Mouse (Mus musculus) gastrocnemius, adult 18-20 months (tissue): ENCODE data around the gene Vmac. TPM values are rescaled to one million over a fixed set of nuclear protein-coding genes. Genes with fewer than 3 reads are reported as not detected.

Experiments
- DNase-seq: peaks from one replicate; pipeline ENCODE4 v3.0.0; 2021; ENCODE audit warnings: low spot score
- total RNA-seq, 2 experiments: library from RNA; stranded (reverse); gene quantifications; 2 replicates each; pipeline ENCODE4 v1.2.3; 2021

Gene Vmac
- total RNA-seq, 2 experiments from 2014 or later = 2.0 to 2.1 TPM

GRCm38 (mm10) chr17:56740118-56740787 lies 22.4 kb upstream of the Vmac start:
- no peak for DNase-seq

- no peak for DNase-seq
Observed at GRCm38 (mm10) chr17:56738221-56738620, 20.4 kb upstream of the Vmac start.

GRCm38 (mm10) chr17:56736534-56736933 lies 18.7 kb upstream of the Vmac start:
- DNase-seq = no peak

GRCm38 (mm10) chr17:56729656-56730055 lies 11.8 kb upstream of the Vmac start:
- DNase-seq = no peak

DNA sequence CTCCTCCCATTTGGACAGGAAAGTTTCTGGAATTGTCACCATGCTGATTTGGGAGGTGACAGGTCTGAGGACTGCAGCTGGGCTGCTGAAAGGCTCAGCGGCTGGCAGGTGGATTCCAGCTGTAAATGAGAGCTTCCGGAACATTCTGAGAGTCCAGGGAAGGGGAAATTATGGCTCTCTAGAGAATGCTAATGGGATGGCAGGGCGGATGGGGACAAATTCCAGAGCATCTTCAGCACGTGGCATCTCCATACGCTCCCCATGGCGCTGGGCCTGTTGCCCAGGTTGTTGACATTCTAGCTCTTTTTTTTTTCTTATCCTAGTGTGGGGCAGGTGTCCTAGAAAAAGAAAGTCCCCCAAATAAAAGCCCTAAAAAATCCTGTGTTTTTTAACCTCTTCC lies 11.3 kb upstream of the Vmac start:
- no peak for DNase-seq

- no peak for DNase-seq
Observed at GRCm38 (mm10) chr17:56728117-56728516, 10.3 kb upstream of the Vmac start.

DNA sequence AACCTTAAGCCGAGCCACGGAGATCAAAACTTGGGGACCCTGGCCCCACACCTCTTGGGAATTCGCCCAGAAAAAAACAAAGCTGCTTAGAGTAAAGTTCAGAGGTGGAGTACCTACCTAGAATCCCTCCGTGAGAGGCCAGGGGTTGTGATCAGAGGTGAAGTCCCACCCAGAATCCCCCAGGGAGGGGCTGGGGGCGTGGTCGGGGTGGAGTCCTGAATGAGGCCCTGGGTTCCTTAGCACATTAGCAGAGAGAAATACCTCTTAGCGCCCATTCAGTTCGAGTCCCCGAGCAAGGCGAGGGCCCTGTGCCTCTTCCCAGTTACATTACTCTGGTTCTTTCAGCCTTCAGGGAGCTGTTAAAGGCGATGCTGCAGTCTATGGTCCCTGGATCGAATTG lies 9.8 kb upstream of the Vmac start:
- DNase-seq = no peak

- DNase-seq = no peak
Observed at GRCm38 (mm10) chr17:56727029-56727649, 9.3 kb upstream of the Vmac start.

- DNase-seq = no peak
Observed at GRCm38 (mm10) chr17:56723419-56724161, 5.8 kb upstream of the Vmac start.

- DNase-seq = peak; percentile 56
Observed at GRCm38 (mm10) chr17:56722441-56722840, 4.6 kb upstream of the Vmac start.

DNA sequence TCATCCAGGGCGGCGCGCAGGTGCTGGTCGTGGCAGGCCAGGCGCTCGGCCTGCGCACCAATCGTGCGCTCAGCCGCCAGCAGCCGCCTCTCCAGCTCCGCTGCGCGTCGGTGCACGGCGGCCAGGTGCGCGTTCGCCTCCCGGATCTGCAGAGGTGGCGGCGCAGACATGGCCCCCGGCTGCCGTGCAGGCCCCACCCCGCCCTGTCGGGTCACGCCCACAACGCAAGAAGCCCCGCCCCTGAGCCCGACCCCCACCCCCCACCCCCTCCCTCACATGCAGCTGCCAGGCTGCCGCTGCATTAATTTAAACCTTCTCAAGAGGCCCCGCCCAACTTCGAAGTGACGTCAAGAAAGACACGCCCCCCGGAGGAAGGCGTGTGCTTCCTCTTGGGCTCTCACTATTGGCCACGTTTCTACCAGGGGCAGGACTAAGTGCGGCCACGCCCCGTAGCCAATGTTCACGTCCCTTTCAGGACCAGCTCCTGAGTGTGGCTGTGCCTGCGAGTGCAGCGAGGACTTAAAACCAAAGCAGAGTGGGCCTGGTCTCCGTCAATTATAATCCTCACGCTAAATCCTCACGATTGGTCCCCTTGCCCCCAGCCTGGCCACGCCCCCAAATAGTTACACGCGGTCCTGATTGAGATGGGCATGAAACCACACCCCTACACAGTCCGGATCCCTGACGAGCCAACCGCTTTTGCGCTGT lies 1.0 kb downstream of the Vmac start:
- peak; percentile 97 for DNase-seq

- DNase-seq = no peak
Observed at GRCm38 (mm10) chr17:56715914-56716654, 1.7 kb downstream of the Vmac start.

DNA sequence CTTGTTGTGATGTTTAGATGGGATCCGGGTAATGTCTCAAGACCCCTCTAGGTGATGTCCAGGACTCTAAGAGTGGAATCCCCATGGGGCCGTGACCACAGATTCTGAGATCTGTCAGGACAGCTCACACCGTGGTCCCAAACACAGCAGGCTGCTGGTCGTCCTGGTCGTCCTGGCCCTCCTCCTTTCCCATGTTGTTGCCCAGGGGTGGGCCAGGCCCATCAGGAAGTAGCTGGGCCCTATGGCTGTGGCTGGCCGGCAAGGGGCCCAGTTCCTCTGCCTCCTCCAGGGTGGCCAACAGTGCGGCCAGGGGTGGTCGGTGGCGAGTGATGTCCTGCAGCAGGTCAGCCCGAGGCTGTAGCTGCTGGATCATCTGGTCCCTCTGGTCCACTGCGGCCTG lies 2.5 kb downstream of the Vmac start:
- DNase-seq = no peak

DNA sequence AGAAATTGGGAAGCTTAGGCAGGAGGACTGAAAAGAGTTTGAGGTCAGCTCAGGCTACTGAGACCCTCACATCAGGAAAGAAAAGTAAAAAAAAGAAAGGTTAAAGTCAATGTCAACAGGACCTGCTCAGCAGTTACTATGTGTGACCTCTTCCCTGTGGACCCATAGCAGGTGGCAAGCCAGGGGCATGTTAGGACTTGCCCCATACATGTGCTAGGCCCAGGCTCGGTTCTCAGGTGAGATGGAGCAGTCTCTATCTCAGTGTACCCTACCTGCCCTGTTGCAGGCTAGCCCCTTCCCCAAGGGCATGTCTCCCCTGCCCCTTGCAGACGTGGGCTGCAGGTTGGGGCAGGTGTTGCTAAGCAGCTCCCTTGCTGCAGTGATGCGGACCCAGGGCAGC lies 8.1 kb downstream of the Vmac start:
- DNase-seq = no peak

DNA sequence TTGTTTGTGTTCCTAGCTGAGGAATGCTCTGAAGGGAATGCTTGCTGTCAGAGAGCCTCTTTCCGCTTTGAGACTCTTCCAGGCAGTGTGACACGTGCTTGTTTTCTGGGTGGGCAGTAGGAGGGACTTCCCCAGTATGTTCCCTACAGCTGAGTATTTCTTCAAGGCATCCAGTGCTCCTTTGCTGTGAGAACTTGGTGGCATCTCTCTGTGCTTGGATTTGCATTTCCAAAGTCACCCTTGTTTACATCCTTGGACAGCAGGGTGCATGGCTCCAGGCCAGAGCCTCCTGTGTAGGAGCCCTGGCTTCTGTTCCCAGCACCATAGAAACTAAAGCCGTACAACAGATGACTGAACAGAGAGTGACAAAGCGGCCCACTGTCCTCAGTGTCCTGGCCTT lies 9.1 kb downstream of the Vmac start:
- no peak for DNase-seq

DNA sequence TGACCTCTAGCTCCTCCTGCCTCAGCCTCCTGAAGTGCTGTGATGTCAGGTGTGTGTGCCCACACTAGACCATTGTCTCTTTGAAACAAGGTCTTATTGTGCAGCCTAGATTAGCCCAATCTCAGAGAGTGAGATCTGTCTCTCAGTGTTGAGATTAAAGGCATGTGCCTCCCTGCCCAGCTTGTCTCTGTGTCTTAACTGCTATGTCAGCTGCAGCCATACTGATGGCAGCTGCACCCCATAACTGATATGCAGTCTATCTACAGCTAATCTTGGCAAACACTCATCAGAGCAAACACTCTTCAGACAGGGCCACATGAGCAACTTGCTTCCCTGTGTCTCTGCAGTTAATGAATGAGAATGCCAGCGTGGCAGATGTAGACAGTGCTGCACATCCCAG lies 11.3 kb downstream of the Vmac start:
- no peak for DNase-seq

GRCm38 (mm10) chr17:56703038-56703437 lies 14.8 kb downstream of the Vmac start:
- no peak for DNase-seq

- no peak for DNase-seq
Observed at GRCm38 (mm10) chr17:56700451-56700850, 17.4 kb downstream of the Vmac start.

DNA sequence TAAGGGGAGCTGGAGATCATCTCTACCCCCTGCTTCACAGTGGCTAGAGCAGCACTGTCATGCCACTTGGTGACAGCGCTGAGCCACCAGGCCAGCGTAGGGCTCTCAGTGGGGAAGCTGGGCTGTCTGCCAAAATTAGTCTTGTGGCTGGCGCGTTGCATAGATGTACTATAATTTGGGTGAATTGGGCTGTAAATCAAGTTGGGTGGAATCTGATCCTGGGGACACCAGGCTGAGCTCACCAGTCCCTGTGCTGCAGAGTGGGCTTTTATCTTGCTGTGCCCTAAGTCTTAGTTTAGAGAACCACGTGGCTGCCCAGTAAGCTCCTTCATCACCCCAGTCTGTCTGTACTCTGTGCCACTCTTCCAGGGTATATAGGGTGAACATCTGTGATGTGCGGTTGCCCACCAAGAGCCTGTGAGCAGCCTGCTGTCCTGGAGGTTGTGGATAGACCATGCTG lies 23.9 kb downstream of the Vmac start:
- peak; percentile 82 for DNase-seq

GRCm38 (mm10) chr17:56693395-56693794 lies 24.4 kb downstream of the Vmac start:
- no peak for DNase-seq

DNA sequence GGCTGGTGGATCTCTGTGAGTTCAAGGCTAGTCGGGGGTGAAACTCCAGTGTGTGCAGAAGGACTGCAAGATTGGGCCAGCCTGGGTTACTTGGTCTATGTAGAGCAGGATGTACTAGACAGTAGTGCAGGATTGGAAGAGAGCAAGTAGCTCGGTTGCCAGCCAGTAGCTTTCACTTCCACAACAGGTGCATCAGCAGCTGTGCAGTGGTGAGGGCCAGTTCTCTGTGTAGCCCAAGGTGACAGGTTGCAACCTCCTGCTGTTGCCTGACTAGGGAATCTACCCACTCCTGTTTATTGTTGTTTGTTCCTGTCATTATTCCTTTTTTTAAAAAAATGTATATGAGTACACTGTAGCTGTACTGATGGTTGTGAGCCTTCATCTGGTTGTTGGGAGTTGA lies 29.1 kb downstream of the Vmac start:
- no peak for DNase-seq
